28 mouse cellular contexts compared by ENCODE assay signal in genomic region chr8:13175650-13176049, GRCm38 (mm10). TPM values are rescaled to one million over a fixed set of nuclear protein-coding genes. Genes with fewer than 3 reads are reported as not detected.
DNase-seq lines count a peak whose midpoint lies in the region; ATAC-seq and TF ChIP-seq lines count a peak whose summit lies in the region.
"Had no signal": no experiment of that assay in that cellular context is flagged by ENCODE, and none has a peak within 500 bp of the region (broad histone marks: within the 10 kb centered on the region; RNA-seq: fewer than 3 reads in every experiment).

No protein-coding gene starts in this region.

- H3K4me2 ChIP-seq in intestine, embryonic 16.5 days (ENCODE audit: low read depth, low read length), result no peak overlapping the region
- no peak overlapping the region for H3K4me2 ChIP-seq in intestine, embryonic 15.5 days (replicated peaks)
- H3K4me2 ChIP-seq in midbrain, postnatal 0 days (ENCODE audit: low read depth, low read length, poor library complexity, severe bottlenecking), result no peak overlapping the region
- H3K4me2 ChIP-seq in midbrain, embryonic 15.5 days, result no peak overlapping the region
- H3K4me2 ChIP-seq: embryonic facial prominence, embryonic 12.5 days; embryonic facial prominence, embryonic 15.5 days; heart, embryonic 13.5 days; hindbrain, embryonic 14.5 days had no signal

- H3K4me3 ChIP-seq in intestine, embryonic 16.5 days (ENCODE audit: low read length), result no peak overlapping the region
- H3K4me3 ChIP-seq in intestine, embryonic 15.5 days (replicated peaks), result no peak overlapping the region
- no peak overlapping the region for H3K4me3 ChIP-seq in midbrain, postnatal 0 days (ENCODE audit: low read depth, low read length)
- H3K4me3 ChIP-seq in midbrain, embryonic 15.5 days, result no peak overlapping the region
- H3K4me3 ChIP-seq: embryonic facial prominence, embryonic 12.5 days; embryonic facial prominence, embryonic 15.5 days; gastrocnemius, adult 2 months; heart, adult 2 months; heart, embryonic 10.5 days; heart, embryonic 13.5 days had no signal

- H3K27ac ChIP-seq in intestine, embryonic 16.5 days (ENCODE audit: low read length), result peak overlapping the region; percentile 44; the same call in 1 of the 2 replicates
- no peak overlapping the region for H3K27ac ChIP-seq in intestine, embryonic 15.5 days
- no peak overlapping the region for H3K27ac ChIP-seq in midbrain, postnatal 0 days (ENCODE audit: low read depth, low read length)
- no peak overlapping the region for H3K27ac ChIP-seq in midbrain, embryonic 15.5 days
- H3K27ac ChIP-seq: embryonic facial prominence, embryonic 12.5 days; embryonic facial prominence, embryonic 15.5 days; gastrocnemius, adult 2 months; heart, adult 2 months; heart, embryonic 10.5 days; heart, embryonic 13.5 days; hindbrain, embryonic 14.5 days; hindbrain, postnatal 0 days had no signal

- peak; percentile 60 for DNase-seq in kidney, adult 9 months
- no peak for DNase-seq in kidney, adult 18-20 months
- no peak for DNase-seq in midbrain, postnatal 0 days (ENCODE audit: low spot score)
- DNase-seq: adrenal gland, adult 2 months; adrenal gland, postnatal 14 days; B cell, adult 2 months; cerebellum, adult 11 months; cerebellum, adult 2 months; cerebellum, adult 9-11 months; cerebellum, postnatal 25 days; forebrain, postnatal 0 days; gastrocnemius, adult 2 months; gastrocnemius, postnatal 14 days; heart, adult 2 months; heart, postnatal 14 days; heart, postnatal 4 days had no signal

- no peaks in the 10 kb centered on the region for H3K27me3 ChIP-seq in intestine, embryonic 16.5 days (replicated peaks; ENCODE audit: control insufficient read depth, insufficient read depth, low read length)
- H3K27me3 ChIP-seq in intestine, embryonic 15.5 days (replicated peaks), result no peaks in the 10 kb centered on the region
- H3K27me3 ChIP-seq in midbrain, postnatal 0 days (ENCODE audit: insufficient read depth, low read length), result no peaks in the 10 kb centered on the region
- H3K27me3 ChIP-seq in midbrain, embryonic 15.5 days (replicated peaks), result no peaks in the 10 kb centered on the region
- H3K27me3 ChIP-seq: embryonic facial prominence, embryonic 12.5 days; embryonic facial prominence, embryonic 15.5 days; heart, embryonic 13.5 days; Patski had no signal

- peaks cover 28% of the 10 kb centered on the region for H3K36me3 ChIP-seq in intestine, embryonic 16.5 days (ENCODE audit: control insufficient read depth, insufficient read depth, low read length)
- H3K36me3 ChIP-seq in intestine, embryonic 15.5 days, result peaks cover 47% of the 10 kb centered on the region
- peaks cover 62% of the 10 kb centered on the region for H3K36me3 ChIP-seq in midbrain, postnatal 0 days (ENCODE audit: insufficient read depth, low read length)
- H3K36me3 ChIP-seq in midbrain, embryonic 15.5 days (replicated peaks), result peaks cover 53% of the 10 kb centered on the region

- no peaks in the 10 kb centered on the region for H3K4me1 ChIP-seq in intestine, embryonic 16.5 days (ENCODE audit: control insufficient read depth, insufficient read depth, low read length)
- no peaks in the 10 kb centered on the region for H3K4me1 ChIP-seq in intestine, embryonic 15.5 days (replicated peaks)
- no peaks in the 10 kb centered on the region for H3K4me1 ChIP-seq in midbrain, postnatal 0 days (ENCODE audit: insufficient read depth, low read length)
- no peaks in the 10 kb centered on the region for H3K4me1 ChIP-seq in midbrain, embryonic 15.5 days
- H3K4me1 ChIP-seq: embryonic facial prominence, embryonic 12.5 days; embryonic facial prominence, embryonic 15.5 days had no signal

- H3K9me3 ChIP-seq in intestine, embryonic 16.5 days (ENCODE audit: control insufficient read depth, low read length), result no peaks in the 10 kb centered on the region
- no peaks in the 10 kb centered on the region for H3K9me3 ChIP-seq in intestine, embryonic 15.5 days
- no peaks in the 10 kb centered on the region for H3K9me3 ChIP-seq in midbrain, postnatal 0 days (ENCODE audit: low read length)
- no peaks in the 10 kb centered on the region for H3K9me3 ChIP-seq in midbrain, embryonic 15.5 days
- H3K9me3 ChIP-seq: embryonic facial prominence, embryonic 12.5 days; embryonic facial prominence, embryonic 15.5 days; G1E; heart, embryonic 10.5 days; heart, embryonic 13.5 days had no signal

- no peak overlapping the region for H3K9ac ChIP-seq in intestine, embryonic 16.5 days (ENCODE audit: low read depth, low read length)
- H3K9ac ChIP-seq in intestine, embryonic 15.5 days, result no peak overlapping the region
- 0 out of 2 replicates have a peak overlapping the region, but pooled peaks have one; percentile 13 for H3K9ac ChIP-seq in midbrain, postnatal 0 days (replicated peaks; ENCODE audit: low read length, poor library complexity, severe bottlenecking)
- H3K9ac ChIP-seq in midbrain, embryonic 15.5 days, result no peak overlapping the region
- H3K9ac ChIP-seq: embryonic facial prominence, embryonic 12.5 days; embryonic facial prominence, embryonic 15.5 days; forebrain, postnatal 0 days; heart, embryonic 13.5 days; hindbrain, embryonic 14.5 days had no signal

- TF ChIP-seq CTCF in midbrain, postnatal 0 days (IDR thresholded peaks at IDR 0.05), result no peak

- ATAC-seq in intestine, embryonic 16.5 days, result 0 out of 2 replicates have a peak, but pooled peaks have one; percentile 8
- no peak for ATAC-seq in intestine, embryonic 15.5 days
- no peak for ATAC-seq in midbrain, postnatal 0 days (ENCODE audit: low FRiP score)
- ATAC-seq in midbrain, embryonic 15.5 days (replicated peaks), result no peak
- ATAC-seq: forebrain, embryonic 14.5 days; forebrain, postnatal 0 days; hindbrain, postnatal 0 days; Patski had no signal

- 67% methylated on average over 1 of the region's 1 CpGs for WGBS in intestine, embryonic 16.5 days
- WGBS in intestine, embryonic 15.5 days, result 87% methylated on average over 1 of the region's 1 CpGs
- WGBS in midbrain, postnatal 0 days, result 89% methylated on average over 1 of the region's 1 CpGs
- 79% methylated on average over 1 of the region's 1 CpGs for WGBS in midbrain, embryonic 15.5 days

RNA-seq across cellular contexts. Expression of gene Lamp1, which starts 16.7 kb away (rescaled TPM):
- polyA plus RNA-seq in intestine, embryonic 16.5 days (2015; fragmentation: Nextera tagmentation; extraction: Ambion mirVana), result 256 and 550 TPM in 2 replicates
- 404 and 407 TPM in 2 replicates for polyA plus RNA-seq in intestine, embryonic 15.5 days (2015; fragmentation: Nextera tagmentation; extraction: Ambion mirVana)
- 273 and 322 TPM in 2 replicates for total RNA-seq in midbrain, postnatal 0 days (2014; rRNA removed)
- 358 and 371 TPM in 2 replicates for polyA plus RNA-seq in midbrain, postnatal 0 days (2015; fragmentation: Nextera tagmentation; extraction: Ambion mirVana)
- 259 and 285 TPM in 2 replicates for polyA plus RNA-seq in midbrain, embryonic 15.5 days (2015; fragmentation: Nextera tagmentation; extraction: Ambion mirVana)

RNA-seq across cellular contexts. Expression of gene Grtp1, which starts 24.8 kb away (rescaled TPM):
- 71.7 and 75.3 TPM in 2 replicates for polyA plus RNA-seq in intestine, embryonic 16.5 days (2015; fragmentation: Nextera tagmentation; extraction: Ambion mirVana)
- polyA plus RNA-seq in intestine, embryonic 15.5 days (2015; fragmentation: Nextera tagmentation; extraction: Ambion mirVana), result 51.6 and 56.3 TPM in 2 replicates
- total RNA-seq in midbrain, postnatal 0 days (2014; rRNA removed), result 7.9 and 10.1 TPM in 2 replicates
- polyA plus RNA-seq in midbrain, postnatal 0 days (2015; fragmentation: Nextera tagmentation; extraction: Ambion mirVana), result 18.9 and 19.9 TPM in 2 replicates
- polyA plus RNA-seq in midbrain, embryonic 15.5 days (2015; fragmentation: Nextera tagmentation; extraction: Ambion mirVana), result 15.9 and 16.3 TPM in 2 replicates
